Mouse (Mus musculus): ENCODE measurements around the gene Psmb11.

- TF ChIP-seq POLR2A (IDR thresholded peaks at IDR 0.05; ENCODE audit: control insufficient read depth, low read depth, low read length) (no peak), CTCF (IDR thresholded peaks at IDR 0.05; ENCODE audit: control insufficient read depth, insufficient read depth, insufficient replicate concordance, low read depth, low read length) (no peak)
Measured at GRCm38 (mm10) chr14:54653496-54653895, 32.3 kb downstream of the Psmb11 start.
